Mouse (Mus musculus) olfactory bulb, adult 2 months (tissue): ENCODE measurements around the gene Barhl1.

Experiments
- CTCF ChIP-seq: fragments of 200-500 bp; IDR thresholded peaks from 2 replicates; pipeline ENCODE4 v1.5.1; 2012; ENCODE audit warnings: low read depth, mild to moderate bottlenecking, low read length, moderate library complexity; ENCODE audit not compliant: insufficient read depth
- POLR2A ChIP-seq: fragments of 200-500 bp; IDR thresholded peaks from 2 replicates; pipeline ENCODE4 v1.6.1; 2012; ENCODE audit warnings: mild to moderate bottlenecking, low read depth, low read length, moderate library complexity; ENCODE audit not compliant: insufficient read depth

GRCm38 (mm10) chr2:28881275-28881674 lies 35.2 kb downstream of the Barhl1 start:
- TF ChIP-seq CTCF (no peak), POLR2A (no peak)
